Mouse (Mus musculus) thymus, postnatal 10 days (tissue): ENCODE measurements at regions not wholly inside any gene's neighbourhood (a gene's known extent, or its start where the extent isn't known, plus 50 kb on each side); places are given as distances from the start of the nearest gene placed in this dataset.

ENCODE experiments used
- DNase-seq, 2 experiments: peaks; one replicate each; pipeline ENCODE4 v3.0.0; 2021; ENCODE audit warnings: low spot score in 2 of 2

- DNase-seq = no peak
Measured at GRCm38 (mm10) chr13:55962254-55962866, 126.4 kb upstream of the Pitx1 start.

GRCm38 (mm10) chr13:55954346-55954745 is 118.4 kb upstream of the Pitx1 start:
- DNase-seq = no peak

DNA sequence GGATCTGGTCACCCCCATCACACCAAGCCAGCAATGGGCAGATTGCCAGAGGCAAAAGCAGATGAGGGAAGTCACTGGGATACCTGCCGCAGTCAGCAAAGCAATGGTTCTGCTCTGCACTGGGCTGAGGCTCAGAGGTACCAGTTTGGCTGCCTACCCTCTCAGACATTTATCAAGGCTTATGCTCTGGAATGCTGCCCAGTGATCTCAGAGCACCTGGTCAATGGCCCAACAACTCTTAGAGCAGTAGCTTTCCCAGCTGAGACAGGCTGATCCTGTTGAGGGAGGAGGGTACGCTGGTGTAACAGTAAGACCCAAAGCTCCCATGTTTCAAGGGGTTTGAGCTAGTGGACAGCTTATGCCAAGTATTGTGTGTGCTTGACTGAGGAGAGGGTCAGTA is 117.4 kb upstream of the Pitx1 start:
- no peak for DNase-seq

GRCm38 (mm10) chr13:55950773-55951172 is 114.8 kb upstream of the Pitx1 start:
- no peak for DNase-seq

GRCm38 (mm10) chr13:55948591-55948990 is 112.6 kb upstream of the Pitx1 start:
- DNase-seq = no peak

- no peak for DNase-seq
Measured at GRCm38 (mm10) chr13:55948144-55948543, 112.2 kb upstream of the Pitx1 start.

DNA sequence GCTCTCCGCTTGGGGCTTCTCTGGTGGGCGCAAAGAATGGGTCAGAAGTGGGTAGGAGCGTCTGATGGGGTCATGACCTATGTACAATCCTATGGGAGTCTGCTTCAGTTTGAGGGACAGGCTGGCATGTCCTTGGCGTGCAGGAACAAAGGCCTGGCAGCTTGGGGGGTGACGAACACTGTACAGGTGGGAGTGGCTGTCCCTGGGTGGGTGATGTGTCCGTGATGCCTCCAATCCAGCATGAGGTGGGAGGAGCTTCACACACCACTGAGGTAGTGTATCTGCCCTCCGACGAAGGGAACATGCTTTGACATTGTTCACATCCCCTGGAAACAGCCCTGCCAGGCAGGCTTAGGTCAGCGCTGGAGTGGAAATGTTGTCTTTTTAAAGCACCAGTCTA is 101.4 kb upstream of the Pitx1 start:
- DNase-seq = no peak

DNA sequence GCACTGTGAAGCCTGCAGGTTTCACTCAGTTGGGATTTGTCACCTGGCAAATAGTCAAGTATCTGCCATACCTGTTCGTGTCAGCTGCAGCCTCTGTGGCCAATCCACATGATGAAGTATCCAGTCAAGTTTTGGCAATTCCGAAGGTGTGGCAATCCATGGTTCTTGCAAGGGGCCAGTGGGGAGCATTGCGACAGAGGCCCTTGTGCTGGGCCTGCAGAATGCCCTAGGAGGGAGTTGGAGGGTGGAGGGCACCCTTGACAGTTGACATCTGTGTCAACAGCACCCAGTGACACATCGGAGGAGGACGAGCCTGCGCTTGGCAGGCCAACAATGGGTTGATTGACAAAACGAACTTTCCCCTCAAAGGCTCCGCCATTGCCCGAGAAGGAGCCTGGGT is 101.0 kb upstream of the Pitx1 start:
- DNase-seq = no peak

DNA sequence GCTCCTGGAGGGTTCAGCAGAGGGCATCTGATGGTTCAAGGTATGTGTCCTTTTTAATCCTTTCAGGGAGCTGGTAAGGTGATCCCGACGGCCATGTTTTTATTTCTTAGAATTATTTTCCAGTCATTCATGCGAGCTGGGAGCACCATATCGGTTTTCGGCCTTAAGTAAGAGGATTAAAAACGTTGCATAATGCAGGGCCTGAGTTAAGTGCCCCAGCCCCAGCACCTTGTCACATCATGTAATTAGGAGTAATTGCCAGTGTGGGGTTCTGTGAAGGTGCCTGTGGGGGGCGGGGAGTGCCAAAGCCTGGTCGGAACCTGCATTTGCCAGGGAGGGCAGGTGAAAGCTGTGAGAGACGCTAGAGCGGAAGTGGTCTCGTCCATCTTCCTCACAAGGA is 94.6 kb upstream of the Pitx1 start:
- DNase-seq = no peak

DNA sequence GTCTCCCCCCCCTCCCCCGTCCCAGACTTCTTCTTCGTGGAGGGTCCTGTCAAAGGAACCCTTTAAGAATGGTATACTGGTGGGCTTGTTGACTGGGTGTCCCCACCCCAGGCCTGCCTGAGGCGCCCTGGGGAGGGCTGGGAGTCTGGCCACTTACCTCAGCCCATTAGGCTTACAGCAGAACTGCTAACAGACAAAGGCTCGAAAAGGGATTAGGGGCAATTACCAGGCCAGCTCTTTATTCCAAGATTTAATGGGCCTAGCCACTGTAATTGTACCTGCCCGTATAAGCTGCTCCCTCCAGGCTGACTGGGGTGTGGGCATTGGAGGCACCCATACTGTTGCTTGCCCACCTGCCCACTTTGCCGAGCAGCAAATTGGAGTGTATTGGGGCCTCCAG is 93.8 kb upstream of the Pitx1 start:
- no peak for DNase-seq

DNA sequence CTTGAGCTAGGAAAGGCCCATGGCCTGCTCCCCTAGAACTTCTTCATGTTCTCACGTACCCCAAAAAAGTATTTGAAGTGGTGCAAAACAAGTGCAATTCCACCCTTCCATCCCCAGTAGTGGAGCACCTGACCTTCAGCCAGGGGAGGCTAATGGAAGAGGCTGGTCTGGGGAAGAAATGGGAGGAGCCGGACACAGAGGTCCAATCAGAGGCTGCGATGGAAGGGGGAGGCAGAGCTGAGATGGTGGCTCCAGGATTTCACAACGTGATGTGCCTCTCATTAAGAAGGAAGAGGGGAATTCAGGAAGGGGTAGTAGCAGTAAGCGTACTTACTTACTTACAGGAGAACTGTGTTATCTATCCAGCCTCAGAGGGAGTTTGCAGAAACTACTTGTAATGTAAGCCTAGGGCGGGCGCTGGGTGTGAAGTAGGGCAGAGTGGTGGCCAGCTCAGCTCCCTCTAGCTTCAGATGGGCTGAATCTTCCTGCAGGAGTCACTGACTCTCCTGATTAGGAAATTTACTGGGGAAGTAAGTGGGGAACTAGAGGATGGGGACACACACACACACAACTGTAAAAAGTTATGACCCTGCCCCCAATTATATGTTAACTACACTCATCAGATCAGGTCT is 87.6 kb upstream of the Pitx1 start:
- DNase-seq = no peak

DNA sequence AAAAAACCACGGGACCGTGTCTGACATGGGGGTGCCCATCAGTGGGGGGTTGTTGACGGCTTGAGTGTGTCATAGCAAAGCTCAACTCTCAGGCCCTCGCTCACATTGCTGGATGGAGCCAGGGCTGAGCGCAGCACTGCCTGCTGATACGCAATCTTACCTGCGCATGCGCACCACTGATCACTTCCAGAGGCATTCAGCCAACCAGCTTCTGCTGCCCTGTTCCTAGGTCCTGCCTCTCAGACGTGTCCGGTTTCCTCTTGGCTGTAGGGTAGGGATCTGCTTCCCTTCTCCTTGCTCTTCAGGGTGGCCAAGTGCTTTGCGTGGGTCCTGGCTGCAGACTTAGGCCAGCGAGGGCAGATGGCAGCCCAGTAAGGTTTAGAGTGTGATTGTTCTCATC is 81.3 kb upstream of the Pitx1 start:
- no peak for DNase-seq

DNA sequence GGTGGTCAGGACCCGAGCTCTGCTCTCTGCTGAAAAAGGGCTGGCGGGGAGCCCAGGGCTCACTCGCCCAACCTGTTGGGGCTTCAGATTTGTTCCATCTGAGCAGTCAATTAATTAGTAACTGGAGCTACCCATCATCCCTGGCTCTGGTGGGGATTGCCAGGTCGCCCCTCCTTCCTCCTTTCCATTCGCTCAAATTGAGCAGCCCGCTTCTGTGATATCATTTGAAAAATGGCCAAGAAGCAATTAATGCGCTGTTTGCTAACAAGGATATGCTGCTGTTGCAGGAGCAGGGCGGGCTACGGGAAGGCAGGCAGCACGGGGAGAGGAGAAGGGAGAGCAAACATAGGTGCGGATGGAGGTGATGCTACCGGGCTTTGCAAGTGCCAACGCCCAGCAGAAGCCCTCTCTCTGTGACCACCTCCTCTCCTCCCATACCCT is 76.3 kb upstream of the Pitx1 start:
- DNase-seq = no peak

DNA sequence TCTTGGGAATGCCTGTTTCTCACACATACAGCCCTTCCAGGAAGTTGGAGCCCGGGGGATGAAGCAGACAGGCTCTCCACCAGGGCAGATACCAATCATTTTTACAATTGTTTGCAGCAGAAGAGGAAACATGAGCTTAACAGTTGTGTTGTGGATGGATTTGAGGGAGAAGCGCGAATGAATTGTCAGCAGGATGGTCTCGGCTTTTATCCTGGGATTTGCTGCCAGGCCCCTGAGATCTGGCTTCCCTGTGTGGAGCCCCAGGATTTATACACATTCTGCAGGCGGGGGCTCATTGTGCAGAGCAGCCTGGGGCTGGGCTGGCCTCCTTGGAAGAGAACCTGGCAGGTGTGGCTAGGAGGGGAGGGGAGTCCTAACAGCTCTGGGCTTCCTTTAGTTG is 73.9 kb upstream of the Pitx1 start:
- no peak for DNase-seq

DNA sequence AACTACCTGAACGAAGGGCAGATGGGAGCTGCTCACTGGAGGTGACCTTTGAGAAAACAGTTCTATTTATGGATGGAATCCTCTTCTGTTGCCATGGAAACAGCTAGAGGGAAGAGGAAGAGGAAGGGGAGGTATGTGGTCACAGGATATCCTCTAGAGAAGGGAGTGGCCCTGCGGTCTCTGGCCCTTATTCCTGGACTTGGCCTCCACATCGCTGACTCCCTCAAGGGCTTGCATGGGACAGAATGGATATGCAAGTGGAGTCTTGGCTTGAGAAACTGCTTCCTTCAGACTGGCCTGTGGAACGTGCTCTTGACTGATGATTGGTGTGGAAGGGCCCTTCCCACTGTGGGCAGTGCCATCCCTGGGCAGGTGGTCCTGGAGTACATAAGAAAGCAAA is 68.9 kb upstream of the Pitx1 start:
- DNase-seq = no peak

- DNase-seq = no peak
Measured at GRCm38 (mm10) chr13:55902255-55902654, 66.3 kb upstream of the Pitx1 start.

- DNase-seq = no peak
Measured at GRCm38 (mm10) chr13:55900190-55900526, 64.2 kb upstream of the Pitx1 start.

- DNase-seq = no peak
Measured at GRCm38 (mm10) chr13:55899501-55900189, 63.7 kb upstream of the Pitx1 start.

- DNase-seq = no peak
Measured at GRCm38 (mm10) chr13:55898999-55899398, 63.0 kb upstream of the Pitx1 start.

DNA sequence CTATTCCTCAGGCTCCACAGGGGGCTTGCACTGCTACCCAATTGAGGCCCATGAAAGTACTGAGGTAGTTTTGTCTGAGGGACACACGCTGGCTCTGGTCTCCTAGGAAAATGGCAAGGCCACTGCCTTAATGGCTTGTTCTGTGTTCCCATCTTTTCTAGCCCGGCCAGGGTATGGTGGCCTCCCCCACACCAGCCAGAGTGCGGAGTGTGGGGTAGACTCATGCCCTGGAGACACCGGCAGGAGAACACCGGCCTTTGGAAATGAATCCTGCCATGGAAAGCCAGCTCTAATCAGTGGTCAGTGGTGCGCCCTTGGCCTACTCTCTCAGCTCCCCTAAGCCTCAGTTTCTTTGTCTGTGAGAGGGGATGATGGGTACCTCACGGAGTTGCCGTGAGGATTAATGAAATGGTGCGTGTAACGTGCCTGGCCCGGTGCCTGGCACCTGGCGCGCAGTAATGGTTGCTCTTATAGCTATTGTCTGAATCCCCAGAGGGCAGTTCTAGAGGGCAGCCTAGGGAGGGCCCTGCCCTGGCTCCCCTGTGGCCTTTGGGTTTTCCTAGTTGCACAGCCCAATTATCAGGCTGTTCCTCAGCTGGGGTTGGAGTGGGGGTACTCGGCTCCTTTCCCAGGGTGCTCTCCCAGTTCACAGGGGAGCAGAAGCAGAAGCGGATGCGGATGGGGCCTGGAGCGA is 62.4 kb upstream of the Pitx1 start:
- DNase-seq = no peak

- DNase-seq = no peak
Measured at GRCm38 (mm10) chr13:55895505-55895904, 59.5 kb upstream of the Pitx1 start.

DNA sequence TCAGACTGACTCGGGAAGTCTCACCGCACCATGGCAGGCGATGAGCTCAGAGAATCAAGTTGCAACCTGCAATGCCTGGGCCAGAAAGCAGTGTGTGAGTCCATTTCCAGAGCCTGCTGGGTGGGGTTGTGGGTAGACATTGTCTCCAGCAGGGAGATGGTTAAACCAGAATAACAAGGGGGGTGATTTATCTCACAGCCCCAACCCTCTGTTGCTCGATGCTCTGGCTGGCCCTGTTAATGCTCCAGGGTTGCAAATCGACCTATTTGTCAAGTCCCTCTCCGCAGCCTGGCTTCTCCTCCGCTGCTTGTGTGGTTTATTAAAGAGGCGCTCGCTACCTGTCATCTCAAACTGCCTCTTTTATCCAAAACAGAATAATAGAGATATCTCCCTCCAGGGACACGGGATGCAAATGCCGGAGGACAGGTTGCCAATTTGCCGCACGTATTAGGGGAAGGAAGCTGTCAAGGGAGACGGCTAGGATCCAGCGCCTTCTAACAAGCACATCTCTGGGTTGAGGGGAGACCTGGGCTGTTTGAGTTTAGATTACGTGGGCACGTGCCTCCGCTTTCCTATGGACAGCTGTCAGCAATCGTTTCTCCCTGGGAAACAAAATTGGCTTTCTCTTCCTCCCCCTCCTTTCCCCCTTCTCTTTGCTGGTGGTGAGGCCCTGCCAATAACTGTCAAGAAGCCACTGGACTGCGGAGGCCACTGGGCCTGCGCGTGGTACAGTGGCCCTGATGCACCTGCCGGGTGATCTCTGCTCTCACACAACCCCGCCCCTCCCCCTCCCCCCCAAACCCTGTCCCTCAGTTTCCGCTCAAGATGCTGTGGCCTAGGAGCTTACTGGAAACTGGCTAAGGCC is 57.4 kb upstream of the Pitx1 start:
- no peak for DNase-seq
